Mouse (Mus musculus): ENCODE measurements at regions not wholly inside any gene's neighbourhood (a gene's known extent, or its start where the extent isn't known, plus 50 kb on each side); places are given as distances from the start of the nearest gene placed in this dataset.

DNA sequence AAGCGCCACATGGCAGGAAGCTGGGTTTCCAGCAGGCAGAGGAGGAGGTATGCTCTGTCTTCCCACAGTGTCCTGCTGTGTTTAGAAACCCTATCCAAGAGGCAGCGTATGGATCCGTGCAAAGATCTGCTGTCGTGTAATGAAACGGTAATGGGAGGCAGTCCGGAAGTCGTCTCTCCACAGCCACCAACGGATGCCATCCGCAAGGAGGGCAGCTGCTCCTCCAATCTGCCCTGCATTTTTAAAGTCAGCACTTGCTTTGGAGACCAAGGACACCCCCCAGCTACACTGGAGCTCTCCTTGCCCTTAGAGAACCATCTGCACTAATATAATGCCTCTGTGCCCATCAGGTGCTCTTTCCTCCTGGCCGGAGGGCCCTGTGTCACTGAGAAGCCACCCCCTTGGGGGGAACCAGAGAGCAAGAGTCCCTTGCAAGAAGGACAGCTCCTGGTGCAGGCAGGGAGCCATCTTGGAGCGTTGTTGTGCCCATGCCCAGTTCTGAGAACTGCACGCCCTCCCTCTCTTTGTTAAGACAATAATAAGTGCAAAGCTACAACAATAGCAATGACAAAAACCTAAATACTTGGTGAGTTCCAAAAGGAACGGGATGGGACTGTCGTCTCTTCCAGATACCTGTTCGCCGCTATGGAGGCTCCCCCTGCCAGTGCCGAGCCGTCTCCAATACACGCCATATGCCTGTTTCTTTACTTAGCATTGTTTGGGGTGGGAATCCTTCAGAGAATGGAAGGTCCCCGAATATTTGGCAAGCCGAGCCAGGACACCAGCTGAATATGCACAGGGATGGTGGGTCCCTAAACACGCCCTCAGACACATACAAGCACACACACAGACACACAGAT, 384.4 kb downstream of the Zfp536 start:
- no peak for DNase-seq (ENCODE audit: low read depth)

DNA sequence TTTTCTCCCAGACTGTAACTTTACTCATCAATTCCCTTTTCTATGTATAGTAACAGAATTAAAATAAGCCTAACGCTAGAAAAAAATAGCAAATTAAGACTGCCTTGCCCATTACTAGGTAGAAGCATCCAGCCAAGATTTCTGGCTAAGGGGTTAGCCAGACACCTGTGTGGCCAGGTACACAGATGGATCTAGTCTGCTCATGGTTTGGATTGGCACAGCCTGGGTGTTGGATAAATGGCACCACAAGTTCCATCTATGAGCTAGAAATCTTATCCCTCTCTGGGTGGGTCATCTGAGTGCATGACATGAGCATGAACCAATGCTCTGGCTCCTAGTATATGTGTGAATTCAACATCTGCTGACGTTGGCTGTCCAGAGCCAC, 383.7 kb downstream of the Zfp536 start:
- no peak for DNase-seq (ENCODE audit: low read depth)

DNA sequence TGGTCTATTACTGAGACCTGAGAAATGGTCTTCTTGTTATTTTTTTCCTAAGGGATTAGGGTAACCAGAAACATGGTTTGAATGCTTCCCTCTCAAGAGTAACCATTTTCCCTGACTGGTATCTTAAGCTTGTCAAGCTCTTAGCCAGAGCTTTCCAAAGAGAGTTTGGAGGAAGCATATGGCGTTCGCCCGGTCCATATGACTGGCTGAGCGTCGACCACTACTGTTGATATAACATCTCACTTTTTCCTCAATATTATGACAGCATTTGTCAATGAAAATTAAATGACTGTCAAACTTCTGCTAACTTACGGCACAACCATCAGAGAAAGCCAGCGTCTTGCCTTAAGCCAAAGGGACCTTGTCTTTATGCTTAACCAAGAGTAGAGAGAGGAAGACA, 383.2 kb downstream of the Zfp536 start:
- no peak for DNase-seq (ENCODE audit: low read depth)

DNA sequence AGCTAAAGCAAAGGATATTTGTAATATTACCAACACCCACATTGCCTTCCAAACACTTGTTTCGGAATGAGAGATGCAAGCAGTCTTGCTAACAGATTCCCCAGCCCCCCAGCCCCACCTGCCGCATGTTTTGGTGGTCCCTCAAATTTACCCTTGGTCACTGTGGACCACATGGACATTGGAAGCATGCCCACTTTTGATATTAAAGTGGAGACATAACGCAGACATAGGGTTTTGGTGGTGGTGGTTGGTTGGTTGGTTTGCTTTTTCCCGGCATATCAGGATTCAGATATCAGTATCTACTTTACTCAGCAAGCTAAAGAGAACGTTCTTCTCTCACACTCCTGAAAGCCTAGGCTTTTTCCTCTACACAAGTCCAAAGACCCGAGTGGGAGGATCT, 381.3 kb downstream of the Zfp536 start:
- no peak for DNase-seq (ENCODE audit: low read depth)

DNA sequence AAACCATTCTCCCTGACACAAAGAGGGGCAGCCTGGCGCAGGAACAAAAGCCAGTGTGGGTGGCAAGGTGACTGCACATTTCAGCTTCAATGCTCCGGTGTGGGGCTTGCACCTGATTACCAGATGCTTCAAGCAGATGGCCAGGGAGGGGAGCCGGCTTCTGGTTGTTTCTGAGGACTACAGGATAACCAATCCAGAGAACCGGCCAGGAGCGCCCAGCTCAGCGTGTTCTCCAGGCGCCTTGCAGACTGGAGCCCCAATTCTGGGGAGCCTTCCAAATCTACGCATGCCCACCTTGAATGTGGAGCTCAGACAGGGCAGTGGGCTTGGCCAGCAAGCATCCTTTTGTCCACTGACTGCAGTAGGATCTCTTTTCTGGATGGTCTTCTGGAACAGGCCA, 380.8 kb downstream of the Zfp536 start:
- DNase-seq (ENCODE audit: low read depth): no peak

DNA sequence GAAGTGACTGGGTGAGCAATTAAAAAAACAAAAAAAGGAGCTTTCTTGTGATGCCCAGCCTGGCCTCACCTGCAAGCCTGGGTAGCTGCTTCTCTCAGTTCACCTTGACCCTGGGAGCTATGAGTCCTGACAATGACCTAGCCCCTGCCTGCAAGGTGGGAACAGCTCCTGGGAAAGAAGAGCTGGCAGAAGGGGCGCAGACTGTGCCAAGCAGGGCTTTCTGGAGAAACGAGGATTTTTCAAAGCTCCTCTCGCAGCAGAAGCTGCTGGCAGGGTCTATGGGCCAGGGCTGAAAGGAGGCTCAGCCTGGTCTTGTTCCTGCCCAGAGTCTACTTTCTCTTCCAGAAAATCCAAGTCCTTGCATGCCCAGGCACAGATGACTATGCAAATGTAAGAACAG, 380.4 kb downstream of the Zfp536 start:
- no peak for DNase-seq (ENCODE audit: low read depth)

DNA sequence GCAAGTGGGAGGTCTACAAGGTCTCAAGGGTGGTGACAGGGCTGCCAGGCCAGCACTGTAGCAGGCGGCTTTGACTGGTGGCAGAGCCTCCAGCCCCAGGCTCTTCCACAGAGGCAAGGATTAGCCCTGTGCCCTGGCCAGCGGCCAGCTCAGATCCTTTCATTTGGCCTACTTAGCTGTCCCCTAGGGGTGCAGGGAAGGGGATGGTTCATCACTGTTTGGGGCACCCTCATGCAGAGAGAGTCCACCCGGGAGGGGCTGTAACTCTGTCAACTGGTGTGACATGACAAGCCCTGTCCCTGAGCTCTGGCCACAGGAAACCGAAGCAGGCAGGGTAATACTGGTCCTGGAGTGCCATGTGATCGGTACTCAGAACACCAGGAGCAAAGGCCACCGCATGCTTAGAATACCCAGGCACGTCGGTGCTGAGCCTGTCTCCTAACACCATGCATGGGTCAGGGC, 378.4 kb downstream of the Zfp536 start:
- DNase-seq (ENCODE audit: low read depth): no peak

DNA sequence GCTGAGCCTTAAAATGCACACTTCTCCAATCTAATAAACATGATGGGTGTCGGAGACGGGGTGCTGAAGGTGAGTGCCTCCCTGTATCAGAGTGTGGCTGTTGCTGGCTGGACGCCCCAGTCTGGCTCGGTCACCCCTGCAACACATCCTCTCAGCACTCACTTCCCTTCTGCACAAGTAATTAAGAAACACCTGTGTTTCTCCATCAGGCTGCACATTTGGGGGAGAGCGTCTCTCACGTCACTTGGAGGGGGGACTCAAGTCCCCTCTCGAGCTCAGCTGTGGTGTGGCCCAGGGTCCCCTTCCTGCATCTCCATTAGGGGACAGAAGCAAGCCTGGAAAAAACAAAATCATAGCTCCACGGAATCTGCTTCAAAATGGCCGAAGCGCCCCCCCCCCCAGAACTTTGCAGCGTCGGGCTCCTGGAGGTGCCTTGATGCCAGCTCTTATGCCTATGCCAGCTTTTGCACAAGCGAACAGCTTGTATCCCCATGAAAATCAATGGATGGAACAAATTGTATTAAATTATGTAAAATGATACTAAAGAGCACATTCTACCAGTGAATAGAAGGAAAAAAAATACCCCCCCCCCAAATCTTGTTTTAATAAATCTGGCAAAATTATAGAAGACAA, 377.4 kb downstream of the Zfp536 start:
- no peak for DNase-seq (ENCODE audit: low read depth)

DNA sequence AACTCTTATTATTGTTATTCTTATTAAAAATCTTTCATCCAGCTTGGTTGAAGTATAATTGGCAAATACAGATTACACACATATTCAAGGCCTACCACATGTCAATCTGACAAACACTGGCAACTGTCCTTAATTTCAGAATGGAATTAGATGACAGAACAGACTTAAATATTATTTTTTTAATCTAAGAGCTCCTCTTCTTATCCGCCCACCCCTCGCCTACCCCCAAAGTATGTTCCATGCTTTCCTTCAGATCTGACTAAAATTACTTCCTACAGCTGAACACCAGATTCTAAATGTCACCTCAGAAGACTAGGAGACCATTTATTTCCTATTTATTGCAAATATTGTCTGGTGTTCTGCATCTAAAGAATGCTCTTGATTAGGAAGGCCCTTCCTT, 370.0 kb downstream of the Zfp536 start:
- DNase-seq (ENCODE audit: low read depth): no peak

DNA sequence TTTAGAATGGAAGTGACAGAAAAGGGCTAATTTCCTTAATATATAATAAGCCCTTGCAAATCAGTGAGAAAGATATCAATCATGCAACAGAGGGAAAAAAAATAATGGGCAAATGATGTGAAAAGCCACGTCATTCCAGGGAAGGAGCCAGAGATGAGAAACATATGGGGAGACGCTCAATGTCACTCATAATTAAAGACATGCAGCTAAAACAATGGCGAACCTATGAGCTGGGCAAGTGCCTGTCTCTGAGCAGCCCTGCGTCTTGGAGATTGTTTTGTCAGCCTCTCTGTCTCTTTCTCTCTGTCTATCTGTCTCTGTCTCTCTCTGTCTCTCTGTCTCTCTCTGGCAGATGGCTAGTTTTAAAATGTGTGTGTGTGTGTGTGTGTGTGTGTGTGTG, 360.1 kb downstream of the Zfp536 start:
- no peak for DNase-seq (ENCODE audit: low read depth)

DNA sequence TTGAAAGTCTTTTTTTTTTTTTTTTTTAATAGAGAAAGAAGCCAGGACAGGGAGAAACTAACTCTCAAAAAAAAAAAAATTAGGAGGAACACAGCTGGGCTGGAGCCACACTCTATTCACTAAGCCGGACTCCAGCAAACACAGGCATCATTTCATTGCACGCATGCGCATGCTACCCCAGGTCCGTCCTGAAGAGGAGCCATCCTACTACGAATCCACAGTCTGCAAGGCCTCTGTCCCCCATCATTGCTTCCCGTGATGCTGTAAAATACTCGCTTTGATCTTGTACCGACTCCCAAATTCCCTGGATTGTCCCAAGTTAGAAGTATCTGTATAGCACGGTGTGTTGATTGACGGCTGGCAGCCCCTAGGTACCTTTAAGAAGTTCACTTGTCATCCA, 351.7 kb downstream of the Zfp536 start:
- no peak for DNase-seq (ENCODE audit: low read depth)
